Mouse (Mus musculus): ENCODE measurements at regions not wholly inside any gene's neighbourhood (a gene's known extent, or its start where the extent isn't known, plus 50 kb on each side); places are given as distances from the start of the nearest gene placed in this dataset.

- Histone ChIP-seq H3K4me1 (ENCODE audit: control insufficient read depth, insufficient read depth, low read length) (no peaks in the 10 kb centered on the region), H3K27ac (ENCODE audit: insufficient read depth, low read length) (no peak overlapping the region), H3K4me3 (ENCODE audit: insufficient read depth, low read length) (no peak overlapping the region)
- TF ChIP-seq POLR2A (IDR thresholded peaks at IDR 0.05; ENCODE audit: extremely low read depth, insufficient read depth, low read length) (no peak), CTCF (IDR thresholded peaks at IDR 0.05; ENCODE audit: extremely low read depth, insufficient read depth, low read length) (no peak)
Observed at GRCm38 (mm10) chr2:117662653-117663052, 319.9 kb upstream of the Rasgrp1 start.

DNA sequence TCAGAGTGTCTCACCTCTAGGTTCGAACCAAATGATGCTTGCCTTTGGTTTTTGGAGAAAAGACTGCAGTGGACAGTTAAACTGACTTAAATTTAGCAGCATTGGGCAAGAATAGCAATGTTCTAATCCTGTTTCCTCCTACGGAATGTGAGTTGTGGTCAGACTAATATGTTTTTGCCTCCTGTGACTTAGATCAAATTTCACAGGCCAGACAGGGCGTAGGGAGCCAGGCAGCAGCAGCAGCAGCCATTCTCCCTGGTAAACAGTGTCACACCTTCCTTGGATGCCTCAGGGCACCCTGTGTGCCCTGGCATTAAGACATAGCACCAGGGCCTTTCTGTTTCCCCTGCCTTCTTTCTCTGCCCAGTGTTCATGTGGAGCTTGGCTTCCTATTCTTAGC, 323.7 kb upstream of the Rasgrp1 start:
- Histone ChIP-seq H3K4me1 (ENCODE audit: control insufficient read depth, insufficient read depth, low read length) (no peaks in the 10 kb centered on the region), H3K27ac (ENCODE audit: insufficient read depth, low read length) (no peak overlapping the region), H3K4me3 (ENCODE audit: insufficient read depth, low read length) (no peak overlapping the region)
- TF ChIP-seq POLR2A (IDR thresholded peaks at IDR 0.05; ENCODE audit: extremely low read depth, insufficient read depth, low read length) (no peak), CTCF (IDR thresholded peaks at IDR 0.05; ENCODE audit: extremely low read depth, insufficient read depth, low read length) (no peak)

- TF ChIP-seq CTCF (IDR thresholded peaks at IDR 0.05; ENCODE audit: extremely low read depth, insufficient read depth, low read length): no peak
- Histone ChIP-seq H3K4me1 (ENCODE audit: control insufficient read depth, insufficient read depth, low read length) (no peaks in the 10 kb centered on the region), H3K4me3 (ENCODE audit: insufficient read depth, low read length) (no peak overlapping the region), H3K27ac (ENCODE audit: insufficient read depth, low read length) (no peak overlapping the region)
Observed at GRCm38 (mm10) chr2:117668137-117668536, 325.3 kb upstream of the Rasgrp1 start.

DNA sequence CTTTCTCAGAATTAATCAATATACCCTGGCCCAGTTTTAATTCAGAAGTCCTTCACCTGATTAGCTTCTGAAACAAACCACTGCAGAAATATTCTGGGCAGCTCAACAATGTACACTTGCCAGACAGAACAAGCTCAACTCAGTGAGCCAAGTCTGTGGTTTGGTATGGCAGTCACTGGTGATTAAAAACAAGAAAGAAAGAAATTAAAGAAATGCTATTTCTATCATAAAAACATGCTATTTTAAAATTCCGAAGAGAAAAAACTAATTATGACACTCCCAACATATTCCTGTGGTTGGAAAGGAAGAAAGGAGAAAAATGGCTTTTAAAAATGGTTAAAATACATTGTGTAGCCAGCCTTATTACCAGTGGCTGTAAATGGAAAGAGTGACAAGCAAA, 332.1 kb upstream of the Rasgrp1 start:
- H3K27ac ChIP-seq (ENCODE audit: insufficient read depth, low read length): no peak overlapping the region
- TF ChIP-seq POLR2A (IDR thresholded peaks at IDR 0.05; ENCODE audit: extremely low read depth, insufficient read depth, low read length) (no peak), CTCF (IDR thresholded peaks at IDR 0.05; ENCODE audit: extremely low read depth, insufficient read depth, low read length) (no peak)

DNA sequence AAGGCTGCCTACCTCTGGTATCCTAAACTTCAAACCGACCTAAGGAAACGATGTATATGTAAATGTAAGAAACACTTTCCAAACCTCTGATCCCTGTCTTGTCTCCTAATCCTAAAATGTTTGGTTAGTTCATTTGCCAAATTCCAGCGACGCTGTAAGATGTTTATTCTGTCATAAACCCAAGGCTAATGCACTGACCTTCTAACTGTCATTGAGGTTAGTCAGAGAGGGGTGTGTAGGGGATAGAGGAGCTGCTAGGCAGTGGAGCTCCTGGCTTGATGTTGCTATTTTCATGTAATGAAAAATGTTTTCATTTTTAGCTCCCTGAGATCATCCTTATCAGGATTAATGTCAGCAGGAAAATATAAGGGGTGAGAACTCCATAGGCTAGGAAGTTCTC, 335.8 kb upstream of the Rasgrp1 start:
- H3K4me3 ChIP-seq (ENCODE audit: insufficient read depth, low read length): no peak overlapping the region
- no peak for TF ChIP-seq POLR2A (IDR thresholded peaks at IDR 0.05; ENCODE audit: extremely low read depth, insufficient read depth, low read length)
- no peak for TF ChIP-seq CTCF (IDR thresholded peaks at IDR 0.05; ENCODE audit: extremely low read depth, insufficient read depth, low read length)
- no peak overlapping the region for H3K27ac ChIP-seq (ENCODE audit: insufficient read depth, low read length)

More for the DNA sequence above, 332.1 kb upstream of the Rasgrp1 start:
- H3K4me1 ChIP-seq (ENCODE audit: control insufficient read depth, insufficient read depth, low read length): no peaks in the 10 kb centered on the region
- no peak overlapping the region for H3K4me3 ChIP-seq (ENCODE audit: insufficient read depth, low read length)

GRCm38 (mm10) chr2:117685836-117686453, 343.1 kb upstream of the Rasgrp1 start:
- Histone ChIP-seq H3K4me1 (ENCODE audit: control insufficient read depth, insufficient read depth, low read length) (no peaks in the 10 kb centered on the region), H3K27ac (ENCODE audit: insufficient read depth, low read length) (no peak overlapping the region), H3K4me3 (ENCODE audit: insufficient read depth, low read length) (no peak overlapping the region)
- TF ChIP-seq POLR2A (IDR thresholded peaks at IDR 0.05; ENCODE audit: extremely low read depth, insufficient read depth, low read length) (no peak), CTCF (IDR thresholded peaks at IDR 0.05; ENCODE audit: extremely low read depth, insufficient read depth, low read length) (no peak)

More for the DNA sequence above, 335.8 kb upstream of the Rasgrp1 start:
- no peaks in the 10 kb centered on the region for H3K4me1 ChIP-seq (ENCODE audit: control insufficient read depth, insufficient read depth, low read length)

DNA sequence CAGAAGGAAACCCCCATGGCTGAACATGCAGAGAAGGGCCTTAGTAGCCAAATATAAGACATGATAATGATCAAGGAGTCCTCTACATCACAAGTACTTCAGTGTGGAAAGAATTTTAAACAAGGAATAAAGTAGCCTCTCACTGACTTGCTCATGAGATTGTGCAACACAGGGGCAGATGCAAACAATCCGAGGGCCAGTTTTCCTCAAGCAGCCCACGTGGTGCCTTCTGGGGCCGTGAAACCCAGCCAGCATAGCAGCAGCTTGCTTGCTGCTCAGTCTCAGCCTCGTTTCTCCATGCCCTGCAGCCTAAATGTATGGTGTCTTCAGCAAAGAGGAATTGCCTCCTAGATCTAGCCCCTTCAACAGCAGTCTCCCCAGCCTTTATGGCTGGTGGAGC, 350.7 kb upstream of the Rasgrp1 start:
- no peak overlapping the region for H3K4me3 ChIP-seq (ENCODE audit: insufficient read depth, low read length)
- no peak for TF ChIP-seq CTCF (IDR thresholded peaks at IDR 0.05; ENCODE audit: extremely low read depth, insufficient read depth, low read length)
- no peak for TF ChIP-seq POLR2A (IDR thresholded peaks at IDR 0.05; ENCODE audit: extremely low read depth, insufficient read depth, low read length)
- no peaks in the 10 kb centered on the region for H3K4me1 ChIP-seq (ENCODE audit: control insufficient read depth, insufficient read depth, low read length)
- no peak overlapping the region for H3K27ac ChIP-seq (ENCODE audit: insufficient read depth, low read length)

- Histone ChIP-seq H3K4me1 (ENCODE audit: control insufficient read depth, insufficient read depth, low read length) (no peaks in the 10 kb centered on the region), H3K4me3 (ENCODE audit: insufficient read depth, low read length) (no peak overlapping the region), H3K27ac (ENCODE audit: insufficient read depth, low read length) (no peak overlapping the region)
- TF ChIP-seq CTCF (IDR thresholded peaks at IDR 0.05; ENCODE audit: extremely low read depth, insufficient read depth, low read length): no peak
- no peak for TF ChIP-seq POLR2A (IDR thresholded peaks at IDR 0.05; ENCODE audit: extremely low read depth, insufficient read depth, low read length)
Observed at GRCm38 (mm10) chr2:117710173-117710813, 367.5 kb upstream of the Rasgrp1 start.

DNA sequence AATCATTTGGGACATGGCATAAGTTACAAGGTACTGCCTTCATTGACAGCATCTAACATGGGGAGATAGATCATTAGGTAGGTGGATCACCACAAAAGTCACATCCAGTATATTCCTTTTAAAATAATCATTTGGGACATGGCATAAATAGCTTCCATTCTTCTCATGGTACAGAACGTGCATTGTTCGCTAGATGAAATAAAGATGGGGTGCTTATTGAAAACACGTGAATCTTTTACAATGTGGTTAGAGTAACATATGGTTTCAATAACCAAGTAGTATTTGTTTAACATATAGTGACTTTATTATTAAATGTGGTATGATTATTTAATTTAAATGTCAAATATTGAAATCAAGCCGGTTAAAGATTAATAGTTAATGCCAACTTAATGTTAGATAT, 381.3 kb upstream of the Rasgrp1 start:
- no peak overlapping the region for H3K27ac ChIP-seq (ENCODE audit: insufficient read depth, low read length)
- no peak for TF ChIP-seq CTCF (IDR thresholded peaks at IDR 0.05; ENCODE audit: extremely low read depth, insufficient read depth, low read length)
- no peak for TF ChIP-seq POLR2A (IDR thresholded peaks at IDR 0.05; ENCODE audit: extremely low read depth, insufficient read depth, low read length)

GRCm38 (mm10) chr2:117731253-117731652, 380.4 kb upstream of the Thbs1 start:
- Histone ChIP-seq H3K4me1 (ENCODE audit: control insufficient read depth, insufficient read depth, low read length) (no peaks in the 10 kb centered on the region), H3K27ac (ENCODE audit: insufficient read depth, low read length) (no peak overlapping the region), H3K4me3 (ENCODE audit: insufficient read depth, low read length) (no peak overlapping the region)
- TF ChIP-seq CTCF (IDR thresholded peaks at IDR 0.05; ENCODE audit: extremely low read depth, insufficient read depth, low read length): no peak

More for the DNA sequence above, 381.3 kb upstream of the Rasgrp1 start:
- Histone ChIP-seq H3K4me1 (ENCODE audit: control insufficient read depth, insufficient read depth, low read length) (no peaks in the 10 kb centered on the region), H3K4me3 (ENCODE audit: insufficient read depth, low read length) (no peak overlapping the region)
